Mouse (Mus musculus) CH12F3 (cell line): ENCODE measurements around the gene Oas1a.
"Not testable (repeated sequence)": the region's sequence is repeated elsewhere in the genome, so short reads cannot be mapped to it uniquely, and the experiment has no call there.

Source experiments
- in situ Hi-C: fragments of 300-500 bp; cut with MboI; formaldehyde crosslinking; loops from 2 replicates; pipeline ENCODE4 v1.14.3; 2020; ENCODE audit warnings: low sequenced_read_pairs

The Oas1a gene

GRCm38 (mm10) chr5:120894692-120895091, 12.6 kb downstream of the Oas1a start:
- in situ Hi-C loops, result not testable (repeated sequence)

- in situ Hi-C loops, result not testable (repeated sequence)
Observed at GRCm38 (mm10) chr5:120893866-120894265, 13.5 kb downstream of the Oas1a start.

GRCm38 (mm10) chr5:120892243-120892660, 15.1 kb downstream of the Oas1a start:
- in situ Hi-C loops, result no loop called here

- in situ Hi-C loops, result not testable (repeated sequence)
Observed at GRCm38 (mm10) chr5:120891566-120892242, 15.6 kb downstream of the Oas1a start.

- in situ Hi-C loops, result no loop called here
Observed at GRCm38 (mm10) chr5:120890991-120891390, 16.3 kb downstream of the Oas1a start.

- in situ Hi-C loops, result no loop called here
Observed at GRCm38 (mm10) chr5:120890026-120890425, 17.3 kb downstream of the Oas1a start.

- in situ Hi-C loops, result not testable (repeated sequence)
Observed at GRCm38 (mm10) chr5:120888294-120888815, 19.0 kb downstream of the Oas1a start.

GRCm38 (mm10) chr5:120887831-120888230, 19.5 kb downstream of the Oas1a start:
- in situ Hi-C loops, result no loop called here

GRCm38 (mm10) chr5:120887413-120887812, 19.9 kb downstream of the Oas1a start, which contains the start of gene Oas1g:
TSS of gene Oas1g (minus strand) at chr5:120887613.
- in situ Hi-C loops, result not testable (repeated sequence)

- in situ Hi-C loops, result not testable (repeated sequence)
Observed at GRCm38 (mm10) chr5:120881681-120882080, 25.6 kb downstream of the Oas1a start.

GRCm38 (mm10) chr5:120878803-120879202, 28.5 kb downstream of the Oas1a start:
- in situ Hi-C loops, result not testable (repeated sequence)

- in situ Hi-C loops, result not testable (repeated sequence)
Observed at GRCm38 (mm10) chr5:120877407-120877806, 29.9 kb downstream of the Oas1a start.

- in situ Hi-C loops, result not testable (repeated sequence)
Observed at GRCm38 (mm10) chr5:120876839-120877238, 30.5 kb downstream of the Oas1a start.

- in situ Hi-C loops, result no loop called here
Observed at GRCm38 (mm10) chr5:120871469-120871868, 35.9 kb downstream of the Oas1a start.

- in situ Hi-C loops, result no loop called here
Observed at GRCm38 (mm10) chr5:120870782-120871181, 36.5 kb downstream of the Oas1a start.

- in situ Hi-C loops, result no loop called here
Observed at GRCm38 (mm10) chr5:120870081-120870480, 37.2 kb downstream of the Oas1a start.

GRCm38 (mm10) chr5:120869436-120870015, 37.8 kb downstream of the Oas1a start:
- in situ Hi-C loops, result no loop called here

- in situ Hi-C loops, result no loop called here
Observed at GRCm38 (mm10) chr5:120865336-120865860, 41.9 kb downstream of the Oas1a start.

GRCm38 (mm10) chr5:120861121-120861520, 46.2 kb downstream of the Oas1a start, which contains the start of gene Oas1h:
TSS of gene Oas1h (plus strand) at chr5:120861421.
- in situ Hi-C loops, result no loop called here

GRCm38 (mm10) chr5:120859241-120859640, 48.1 kb downstream of the Oas1a start:
- in situ Hi-C loops, result no loop called here

GRCm38 (mm10) chr5:120849601-120850136, 57.7 kb downstream of the Oas1a start:
- in situ Hi-C loops, result no loop called here

GRCm38 (mm10) chr5:120847067-120847466, 60.3 kb downstream of the Oas1a start, which contains the start of gene Oas1f:
TSS of gene Oas1f (plus strand) at chr5:120847367.
- in situ Hi-C loops, result no loop called here
